Mouse (Mus musculus) midbrain, embryonic 13.5 days (tissue): ENCODE measurements at regions not wholly inside any gene's neighbourhood (a gene's known extent, or its start where the extent isn't known, plus 50 kb on each side); places are given as distances from the start of the nearest gene placed in this dataset.
"Not testable (repeated sequence)": the region's sequence is repeated elsewhere in the genome, so short reads cannot be mapped to it uniquely, and the experiment has no call there.

ENCODE experiments used
- ATAC-seq: fragments of 200-750 bp; cut with Nextera tagmentation; 2 replicates; pipeline ENCODE4 v1.8.0; 2017; ENCODE audit warnings: mild to moderate bottlenecking, moderate TSS enrichment, moderate library complexity
- H3K27ac ChIP-seq: fragments of 300-500 bp; sonication (generic); 2 replicates; pipeline ENCODE4 v1.5.1; 2015; ENCODE audit warnings: inconsistent platforms, mild to moderate bottlenecking, moderate library complexity
- H3K27me3 ChIP-seq: fragments of 300-500 bp; sonication (generic); 2 replicates; pipeline ENCODE4 v1.6.1; 2015; ENCODE audit warnings: mild to moderate bottlenecking, inconsistent platforms
- H3K36me3 ChIP-seq: fragments of 300-500 bp; sonication (generic); 2 replicates; pipeline ENCODE4 v1.6.1; 2015; ENCODE audit warnings: mild to moderate bottlenecking, inconsistent platforms
- H3K4me1 ChIP-seq: fragments of 300-500 bp; sonication (generic); replicated peaks from 2 replicates; pipeline ENCODE4 v1.6.1; 2015; ENCODE audit warnings: inconsistent platforms
- H3K4me2 ChIP-seq: fragments of 300-500 bp; sonication (generic); replicated peaks from 2 replicates; pipeline ENCODE4 v1.6.1; 2015; ENCODE audit warnings: moderate library complexity, mild to moderate bottlenecking, inconsistent platforms
- H3K4me3 ChIP-seq: fragments of 300-500 bp; sonication (generic); replicated peaks from 2 replicates; pipeline ENCODE4 v1.5.1; 2015; ENCODE audit warnings: mild to moderate bottlenecking, inconsistent platforms
- H3K9ac ChIP-seq: fragments of 300-500 bp; sonication (generic); replicated peaks from 2 replicates; pipeline ENCODE4 v1.6.1; 2015; ENCODE audit warnings: mild to moderate bottlenecking, inconsistent platforms
- H3K9me3 ChIP-seq: fragments of 300-500 bp; sonication (generic); 2 replicates; pipeline ENCODE4 v1.6.1; 2016; ENCODE audit warnings: mild to moderate bottlenecking, inconsistent platforms
- WGBS: fragments of 180-500 bp; shearing (Covaris S2); methylation state at CpG from one replicate; pipeline ENCODE4 v1.1.7; 2015; 5-methylcytosine and 5-hydroxymethylcytosine counted together

GRCm38 (mm10) chr6:12835079-12835478, 85.9 kb upstream of the Thsd7a start:
- not testable (repeated sequence) for H3K9me3 ChIP-seq, ATAC-seq
- WGBS: 37% methylated on average over 3 of the region's 3 CpGs

GRCm38 (mm10) chr6:12833358-12833757, 84.1 kb upstream of the Thsd7a start:
- H3K27me3 ChIP-seq: no peaks in the 10 kb centered on the region
- ATAC-seq: peak; percentile 80
- no peak overlapping the region for H3K4me3 ChIP-seq
- no peak overlapping the region for H3K4me2 ChIP-seq
- H3K27ac ChIP-seq: 0 out of 2 replicates have a peak overlapping the region, but pooled peaks have one; percentile 30
- peaks cover 6% of the 10 kb centered on the region; the same call in 1 of the 2 replicates for H3K4me1 ChIP-seq
- no peak overlapping the region for H3K9ac ChIP-seq
- WGBS: 25% methylated on average over 5 of the region's 5 CpGs
- H3K9me3 ChIP-seq: no peaks in the 10 kb centered on the region
- H3K36me3 ChIP-seq: no peaks in the 10 kb centered on the region

More at GRCm38 (mm10) chr6:12835079-12835478, 85.9 kb upstream of the Thsd7a start:
- not testable (repeated sequence) for H3K36me3 ChIP-seq, H3K9ac ChIP-seq, H3K27me3 ChIP-seq, H3K4me1 ChIP-seq, H3K4me2 ChIP-seq, H3K27ac ChIP-seq, H3K4me3 ChIP-seq

DNA sequence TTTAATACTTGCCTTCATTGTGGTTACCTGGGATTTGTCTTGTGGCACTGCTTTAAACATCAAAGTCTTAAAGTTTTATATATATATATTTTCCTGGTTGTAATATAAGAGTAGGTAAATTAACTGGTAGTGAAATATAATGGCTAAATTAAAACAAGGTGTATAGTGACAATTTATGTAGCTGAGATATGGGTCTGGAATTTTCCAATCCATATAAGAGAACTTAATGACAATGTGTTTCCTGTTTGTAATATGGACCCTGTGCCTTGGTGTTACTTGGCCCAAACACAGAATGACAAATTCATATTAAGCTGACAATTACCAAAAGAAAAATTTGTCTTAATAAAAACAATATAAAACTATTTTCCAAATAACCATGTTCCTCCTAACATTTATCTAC, 82.7 kb upstream of the Thsd7a start:
- H3K36me3 ChIP-seq: no peaks in the 10 kb centered on the region
- H3K9me3 ChIP-seq: no peaks in the 10 kb centered on the region
- no peak overlapping the region for H3K4me2 ChIP-seq
- no peak for ATAC-seq
- no peaks in the 10 kb centered on the region for H3K27me3 ChIP-seq
- H3K9ac ChIP-seq: no peak overlapping the region
- H3K4me1 ChIP-seq: peaks cover 6% of the 10 kb centered on the region; the same call in 1 of the 2 replicates
- no peak overlapping the region for H3K27ac ChIP-seq
- H3K4me3 ChIP-seq: no peak overlapping the region

DNA sequence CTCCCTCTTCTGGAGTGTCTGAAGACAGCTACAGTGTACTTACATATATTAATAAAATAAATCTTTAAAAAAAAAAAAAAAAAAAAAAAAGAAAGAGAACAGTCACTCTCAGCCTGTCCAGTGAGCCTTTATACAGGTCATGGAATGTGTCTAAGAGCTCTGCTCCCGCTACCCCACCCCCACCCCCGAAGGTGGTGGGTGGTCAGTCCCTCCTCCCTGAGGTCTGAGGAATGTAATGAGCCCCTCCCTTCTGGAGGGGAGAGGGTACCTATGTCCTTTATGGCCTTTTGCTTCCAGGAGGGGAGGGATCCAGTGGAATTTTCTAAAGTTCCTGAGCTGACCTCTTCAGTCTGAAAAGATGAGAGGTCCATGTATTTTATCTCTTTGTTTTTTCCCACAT, 82.3 kb upstream of the Thsd7a start:
- 74% methylated on average over 2 of the region's 2 CpGs for WGBS
- ATAC-seq: no peak

GRCm38 (mm10) chr6:12827745-12828144, 78.5 kb upstream of the Thsd7a start:
- no peak for ATAC-seq

More for the DNA sequence above, 82.3 kb upstream of the Thsd7a start:
- no peak overlapping the region for H3K4me2 ChIP-seq
- H3K4me3 ChIP-seq: no peak overlapping the region
- H3K9me3 ChIP-seq: no peaks in the 10 kb centered on the region
- H3K27ac ChIP-seq: no peak overlapping the region
- H3K4me1 ChIP-seq: peaks cover 6% of the 10 kb centered on the region; the same call in 1 of the 2 replicates
- H3K36me3 ChIP-seq: no peaks in the 10 kb centered on the region
- H3K9ac ChIP-seq: no peak overlapping the region
- H3K27me3 ChIP-seq: no peaks in the 10 kb centered on the region

GRCm38 (mm10) chr6:12814972-12815770, 66.0 kb upstream of the Thsd7a start:
- no peak overlapping the region for H3K9ac ChIP-seq
- H3K9me3 ChIP-seq: no peaks in the 10 kb centered on the region
- H3K4me2 ChIP-seq: no peak overlapping the region

More at GRCm38 (mm10) chr6:12827745-12828144, 78.5 kb upstream of the Thsd7a start:
- Histone ChIP-seq H3K9ac (no peak overlapping the region), H3K4me2 (no peak overlapping the region), H3K4me1 (no peaks in the 10 kb centered on the region), H3K27ac (no peak overlapping the region), H3K9me3 (no peaks in the 10 kb centered on the region), H3K4me3 (no peak overlapping the region), H3K27me3 (no peaks in the 10 kb centered on the region), H3K36me3 (no peaks in the 10 kb centered on the region)
- 47% methylated on average over 4 of the region's 4 CpGs for WGBS

DNA sequence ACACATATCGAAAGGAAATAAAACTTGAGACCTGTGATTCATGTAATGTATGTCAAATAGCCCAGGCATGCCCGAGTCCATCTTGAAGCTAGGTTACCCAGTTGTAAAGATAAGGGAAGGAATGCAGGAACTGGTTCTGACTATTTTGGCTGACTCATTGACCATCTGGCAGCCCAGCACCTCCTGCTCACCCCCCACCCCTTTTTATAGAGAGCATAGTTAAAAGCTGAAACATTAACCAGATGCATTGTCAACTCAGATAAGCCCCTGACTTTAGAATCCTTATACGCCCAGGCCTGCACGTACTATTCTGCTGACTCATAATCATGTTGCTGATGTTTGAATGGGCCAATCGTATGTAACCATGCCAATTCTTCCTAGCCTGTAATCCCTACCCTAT, 64.6 kb upstream of the Thsd7a start:
- 77% methylated on average over 5 of the region's 5 CpGs for WGBS
- not testable (repeated sequence) for H3K4me2 ChIP-seq, H3K9me3 ChIP-seq, H3K36me3 ChIP-seq, H3K4me3 ChIP-seq, H3K27me3 ChIP-seq, H3K9ac ChIP-seq, H3K27ac ChIP-seq, ATAC-seq
- peaks cover 11% of the 10 kb centered on the region; the same call in 1 of the 2 replicates for H3K4me1 ChIP-seq

More at GRCm38 (mm10) chr6:12814972-12815770, 66.0 kb upstream of the Thsd7a start:
- Histone ChIP-seq H3K4me3 (no peak overlapping the region), H3K27me3 (no peaks in the 10 kb centered on the region), H3K27ac (no peak overlapping the region), H3K36me3 (no peaks in the 10 kb centered on the region), H3K4me1 (peaks cover 9% of the 10 kb centered on the region; the same call in 1 of the 2 replicates)
- ATAC-seq: 0 out of 2 replicates have a peak, but pooled peaks have one; percentile 37
- 29% methylated on average over 4 of the region's 4 CpGs for WGBS

- Histone ChIP-seq H3K27ac (no peak overlapping the region), H3K4me3 (no peak overlapping the region), H3K4me2 (no peak overlapping the region), H3K9me3 (no peaks in the 10 kb centered on the region), H3K4me1 (peaks cover 11% of the 10 kb centered on the region; the same call in 1 of the 2 replicates), H3K9ac (no peak overlapping the region), H3K36me3 (no peaks in the 10 kb centered on the region), H3K27me3 (no peaks in the 10 kb centered on the region)
- WGBS: 86% methylated on average over 1 of the region's 1 CpGs
- ATAC-seq: no peak
These were observed 63.3 kb upstream of the Thsd7a start for GRCm38 (mm10) chr6:12812467-12812866.

DNA sequence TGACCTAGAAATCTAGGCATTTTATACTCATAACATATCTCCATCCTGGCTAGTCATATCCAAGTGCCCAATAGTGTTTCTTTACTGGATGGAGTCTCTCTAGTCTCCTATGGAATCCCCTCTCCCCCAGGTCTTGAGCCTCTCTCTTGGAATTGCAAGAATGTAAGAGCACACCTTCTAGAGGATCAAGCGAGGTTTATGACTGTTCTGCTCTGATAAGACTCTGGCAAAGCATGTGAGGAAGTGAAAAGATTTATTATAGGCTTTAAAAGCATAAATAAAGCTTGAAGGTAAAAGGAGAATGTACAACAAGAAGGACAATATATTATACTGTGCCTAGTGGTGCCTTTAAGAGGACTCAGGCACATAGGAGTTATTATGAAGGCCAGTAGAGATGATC, 62.8 kb upstream of the Thsd7a start:
- H3K36me3 ChIP-seq: no peaks in the 10 kb centered on the region
- ATAC-seq: no peak
- H3K27ac ChIP-seq: no peak overlapping the region
- peaks cover 11% of the 10 kb centered on the region; the same call in 1 of the 2 replicates for H3K4me1 ChIP-seq
- 94% methylated on average over 1 of the region's 1 CpGs for WGBS
- H3K4me2 ChIP-seq: no peak overlapping the region
- no peak overlapping the region for H3K9ac ChIP-seq
- no peaks in the 10 kb centered on the region for H3K27me3 ChIP-seq
- no peak overlapping the region for H3K4me3 ChIP-seq
- no peaks in the 10 kb centered on the region for H3K9me3 ChIP-seq

DNA sequence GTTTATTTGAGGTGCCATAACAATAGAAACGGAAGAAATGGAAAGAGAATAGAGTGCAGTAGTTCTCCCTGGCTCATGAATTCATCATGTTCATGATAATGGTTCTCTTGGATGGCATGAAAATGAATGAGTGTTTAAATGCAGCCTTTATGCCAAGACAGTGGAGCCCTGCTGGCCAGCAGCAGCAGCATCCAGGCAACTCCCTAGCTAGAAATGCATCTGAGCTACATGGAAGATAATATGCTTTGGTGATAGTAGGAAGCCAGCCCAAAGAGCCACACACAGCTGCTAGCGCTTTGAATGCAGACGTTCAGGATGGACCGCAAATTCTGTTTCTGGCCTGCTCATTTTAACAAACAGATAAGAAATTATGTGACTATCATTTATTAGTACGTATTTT, 60.4 kb upstream of the Thsd7a start:
- H3K9me3 ChIP-seq: no peaks in the 10 kb centered on the region
- H3K4me1 ChIP-seq: 0 out of 2 replicates have a peak, but pooled peaks cover 3% of the 10 kb centered on the region
- H3K36me3 ChIP-seq: no peaks in the 10 kb centered on the region
- H3K4me3 ChIP-seq: no peak overlapping the region
- no peak overlapping the region for H3K9ac ChIP-seq
- ATAC-seq: no peak
- no peaks in the 10 kb centered on the region for H3K27me3 ChIP-seq
- no peak overlapping the region for H3K4me2 ChIP-seq
- no peak overlapping the region for H3K27ac ChIP-seq
- 62% methylated on average over 5 of the region's 5 CpGs for WGBS
